Mouse (Mus musculus) ES-Bruce4 (cell line): ENCODE measurements around the gene Glis1.

ENCODE experiments used
- CTCF ChIP-seq: IDR thresholded peaks from one replicate; pipeline ENCODE4 v1.8.1; 2011; ENCODE audit warnings: low read depth, low read length
- EP300 ChIP-seq: IDR thresholded peaks from 2 replicates; pipeline ENCODE4 v1.6.1; 2011; ENCODE audit warnings: low read depth, low read length; ENCODE audit not compliant: insufficient read depth
- POLR2A ChIP-seq: IDR thresholded peaks from one replicate; pipeline ENCODE4 v1.8.1; 2011; ENCODE audit warnings: low read length; ENCODE audit not compliant: insufficient read depth

- no peak for TF ChIP-seq EP300
- TF ChIP-seq POLR2A, result no peak
- TF ChIP-seq CTCF, result no peak
Measured at GRCm38 (mm10) chr4:107458907-107459306, 24.5 kb downstream of the Glis1 start.
